10 mouse cellular contexts compared by ENCODE assay signal in genomic region chr16:63863181-63863580, GRCm38 (mm10). TPM values are rescaled to one million over a fixed set of nuclear protein-coding genes. Genes with fewer than 3 reads are reported as not detected.
DNase-seq lines count a peak whose midpoint lies in the region; ATAC-seq and TF ChIP-seq lines count a peak whose summit lies in the region.
"Had no signal": no experiment of that assay in that cellular context is flagged by ENCODE, and none has a peak within 500 bp of the region (broad histone marks: within the 10 kb centered on the region; RNA-seq: fewer than 3 reads in every experiment).

No protein-coding gene starts in this region.

- no peak; the same call in 1 of the 2 replicates for ATAC-seq in kidney, embryonic 16.5 days (ENCODE audit: low FRiP score, low TSS enrichment)
- ATAC-seq in forebrain, postnatal 0 days, result peak; percentile 64
- no peak for ATAC-seq in limb, embryonic 15.5 days (ENCODE audit: insufficient number of reproducible peaks, low FRiP score, low TSS enrichment, low read depth)

- no peak overlapping the region for H3K27ac ChIP-seq in kidney, embryonic 16.5 days (ENCODE audit: low read length)
- peak overlapping the region; percentile 71 for H3K27ac ChIP-seq in forebrain, postnatal 0 days (ENCODE audit: low read depth, low read length)
- no peak overlapping the region for H3K27ac ChIP-seq in limb, embryonic 15.5 days

- peaks cover 13% of the 10 kb centered on the region for H3K27me3 ChIP-seq in kidney, embryonic 16.5 days (ENCODE audit: insufficient read depth, low read length)
- no peaks in the 10 kb centered on the region for H3K27me3 ChIP-seq in forebrain, postnatal 0 days (ENCODE audit: insufficient read depth, low read length)
- peaks cover 25% of the 10 kb centered on the region; the same call in 1 of the 2 replicates for H3K27me3 ChIP-seq in limb, embryonic 15.5 days

- peak overlapping the region; percentile 63 for H3K4me3 ChIP-seq in kidney, embryonic 16.5 days (ENCODE audit: low read length)
- H3K4me3 ChIP-seq in forebrain, postnatal 0 days (ENCODE audit: low read depth, low read length), result peak overlapping the region; percentile 60
- peak overlapping the region; percentile 60 for H3K4me3 ChIP-seq in limb, embryonic 15.5 days

- H3K4me2 ChIP-seq in kidney, embryonic 16.5 days (replicated peaks; ENCODE audit: low read depth, low read length), result peak overlapping the region; percentile 91
- peak overlapping the region; percentile 51 for H3K4me2 ChIP-seq in forebrain, postnatal 0 days (ENCODE audit: low read depth)
- H3K4me2 ChIP-seq in limb, embryonic 15.5 days, result peak overlapping the region; percentile 94

- 0 out of 2 replicates have a peak overlapping the region, but pooled peaks have one; percentile 50 for H3K9ac ChIP-seq in kidney, embryonic 16.5 days (replicated peaks; ENCODE audit: low read length)
- H3K9ac ChIP-seq in forebrain, postnatal 0 days, result peak overlapping the region; percentile 52
- 0 out of 2 replicates have a peak overlapping the region, but pooled peaks have one; percentile 23 for H3K9ac ChIP-seq in limb, embryonic 15.5 days

- H3K9me3 ChIP-seq in kidney, embryonic 16.5 days (ENCODE audit: low read length), result no peaks in the 10 kb centered on the region
- no peaks in the 10 kb centered on the region for H3K9me3 ChIP-seq in forebrain, postnatal 0 days (ENCODE audit: low read length)
- H3K9me3 ChIP-seq in limb, embryonic 15.5 days, result no peaks in the 10 kb centered on the region

- H3K4me1 ChIP-seq in kidney, embryonic 16.5 days (ENCODE audit: insufficient read depth, low read length), result 0 out of 2 replicates have a peak, but pooled peaks cover 7% of the 10 kb centered on the region
- no peaks in the 10 kb centered on the region for H3K4me1 ChIP-seq in forebrain, postnatal 0 days (ENCODE audit: insufficient read depth)
- H3K4me1 ChIP-seq in limb, embryonic 15.5 days, result no peaks in the 10 kb centered on the region

- H3K36me3 ChIP-seq in kidney, embryonic 16.5 days (ENCODE audit: insufficient read depth, low read length), result no peaks in the 10 kb centered on the region
- no peaks in the 10 kb centered on the region for H3K36me3 ChIP-seq in forebrain, postnatal 0 days (ENCODE audit: insufficient read depth)
- H3K36me3 ChIP-seq in limb, embryonic 15.5 days, result no peaks in the 10 kb centered on the region
- H3K36me3 ChIP-seq: G1E had no signal

- TF ChIP-seq CTCF in forebrain, postnatal 0 days (IDR thresholded peaks at IDR 0.05; ENCODE audit: low read depth), result no peak

- 5% methylated on average over 12 of the region's 12 CpGs for WGBS in kidney, embryonic 16.5 days
- under 1% methylated on average over 12 of the region's 12 CpGs for WGBS in forebrain, postnatal 0 days
- 0% methylated on average over 12 of the region's 12 CpGs for WGBS in limb, embryonic 15.5 days

- no peak for DNase-seq in kidney, postnatal 14 days
- peak; percentile 56 for DNase-seq in cerebellum, adult 9-10 months
- DNase-seq in forebrain, postnatal 0 days, result peak; percentile 69
- peak; percentile 38 for DNase-seq in right cerebral cortex, postnatal 4 days
- no peak for DNase-seq in spleen, postnatal 36 days (ENCODE audit: low spot score in 2 of 2)
- DNase-seq in yolk sac, embryonic 10.5 days (ENCODE audit: low spot score), result no peak

RNA-seq across cellular contexts. Expression of gene Epha3, which starts 0.8 kb away (rescaled TPM):
- 15.8 and 16.1 TPM in 2 replicates for polyA plus RNA-seq in kidney, embryonic 16.5 days (2015; fragmentation: Nextera tagmentation; extraction: Ambion mirVana)
- total RNA-seq in forebrain, postnatal 0 days (2014; rRNA removed), result 47.1 and 48.3 TPM in 2 replicates
- polyA plus RNA-seq in forebrain, postnatal 0 days (2015; fragmentation: Nextera tagmentation; extraction: Ambion mirVana), result 18.9 and 25.4 TPM in 2 replicates
- polyA plus RNA-seq in limb, embryonic 15.5 days (2015; fragmentation: Nextera tagmentation; extraction: Ambion mirVana), result 18.0 and 19.3 TPM in 2 replicates
- total RNA-seq: hematopoietic stem cell, adult 5-6 weeks had no signal
- polyA plus RNA-seq: G1E had no signal

Comparison
In these comparisons a context has a peak if more than half of its experiments do, and no peak if none do; other contexts are left out.
1. DNase-seq: peak in cerebellum, adult 9-10 months (single experiment), forebrain, postnatal 0 days (single experiment) and right cerebral cortex, postnatal 4 days (single experiment); none in kidney, postnatal 14 days (single experiment), spleen, postnatal 36 days (0 of 2) and yolk sac, embryonic 10.5 days (single experiment).
2. Peak in every context shown above with its lines, with median percentiles within 50 percentile points of each other: H3K4me2 ChIP-seq, H3K4me3 ChIP-seq and H3K9ac ChIP-seq.